Mouse (Mus musculus) forebrain, embryonic 11.5 days (tissue): ENCODE measurements at regions not wholly inside any gene's neighbourhood (a gene's known extent, or its start where the extent isn't known, plus 50 kb on each side); places are given as distances from the start of the nearest gene placed in this dataset.
"Not testable (repeated sequence)": the region's sequence is repeated elsewhere in the genome, so short reads cannot be mapped to it uniquely, and the experiment has no call there.

Source experiments
- ATAC-seq: fragments of 200-750 bp; cut with Nextera tagmentation; replicated peaks from 2 replicates; pipeline ENCODE4 v1.8.0; 2017; ENCODE audit warnings: moderate TSS enrichment; ENCODE audit not compliant: low FRiP score
- DNase-seq: peaks from one replicate; pipeline ENCODE4 v3.0.0-alpha.2; 2017; ENCODE audit warnings: low spot score
- H3K27ac ChIP-seq: fragments of 300-500 bp; sonication (generic); 2 replicates; pipeline ENCODE4 v1.5.1; 2014; ENCODE audit warnings: low read depth, low read length
- H3K27me3 ChIP-seq: fragments of 300-500 bp; sonication (generic); 2 replicates; pipeline ENCODE4 v1.6.1; 2014; ENCODE audit warnings: mild to moderate bottlenecking, low read length, mixed read lengths; ENCODE audit not compliant: control insufficient read depth, insufficient read depth
- H3K36me3 ChIP-seq: fragments of 300-500 bp; sonication (generic); 2 replicates; pipeline ENCODE4 v1.6.1; 2014; ENCODE audit warnings: mild to moderate bottlenecking, low read length, moderate library complexity, mixed read lengths; ENCODE audit not compliant: control insufficient read depth, insufficient read depth
- H3K4me1 ChIP-seq: fragments of 300-500 bp; sonication (generic); replicated peaks from 2 replicates; pipeline ENCODE4 v1.6.1; 2014; ENCODE audit warnings: low read length, mixed read lengths; ENCODE audit not compliant: control insufficient read depth, insufficient read depth
- H3K4me2 ChIP-seq: fragments of 300-500 bp; sonication (generic); 2 replicates; pipeline ENCODE4 v1.6.1; 2014; ENCODE audit warnings: low read depth, mild to moderate bottlenecking, low read length, moderate library complexity, mixed read lengths; ENCODE audit not compliant: severe bottlenecking
- H3K4me3 ChIP-seq: fragments of 300-500 bp; sonication (generic); 2 replicates; pipeline ENCODE4 v1.5.1; 2014; ENCODE audit warnings: low read depth, low read length
- H3K9ac ChIP-seq: fragments of 300-500 bp; sonication (generic); 2 replicates; pipeline ENCODE4 v1.6.1; 2014; ENCODE audit warnings: low read length
- H3K9me3 ChIP-seq: fragments of 300-500 bp; sonication (generic); 2 replicates; pipeline ENCODE4 v1.6.1; 2016; ENCODE audit warnings: low read length, mixed read lengths; ENCODE audit not compliant: control insufficient read depth
- WGBS: fragments of 180-500 bp; shearing (Covaris S2); extraction: QIAGEN DNeasy Blood & Tissue Kit; methylation state at CpG from one replicate; pipeline ENCODE4 v1.1.7; 2014; 5-methylcytosine and 5-hydroxymethylcytosine counted together

DNA sequence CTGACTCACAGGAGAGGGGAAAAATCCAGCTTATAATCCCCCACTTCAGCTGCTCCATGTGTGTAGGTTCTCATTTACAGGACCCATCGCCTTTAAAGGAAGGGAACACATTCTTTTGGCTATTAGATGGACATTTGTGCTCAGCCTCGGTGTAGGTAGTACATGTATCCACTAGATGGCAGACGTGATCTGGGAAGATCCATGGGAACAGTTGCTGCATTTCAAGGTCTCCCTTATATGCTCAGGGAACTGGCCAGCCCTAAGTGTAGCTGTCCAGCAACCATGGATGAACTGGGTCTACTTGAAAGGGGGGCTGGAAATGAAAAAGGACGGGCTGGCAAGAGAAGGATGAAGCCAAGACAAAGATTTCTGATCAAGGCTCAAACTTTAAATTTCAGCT, 124.0 kb downstream of the Akain1 start:
- no peak overlapping the region for H3K4me3 ChIP-seq
- no peak overlapping the region for H3K27ac ChIP-seq
- no peak overlapping the region for H3K4me2 ChIP-seq
- DNase-seq, result peak; percentile 60
- H3K9ac ChIP-seq, result no peak overlapping the region
- no peaks in the 10 kb centered on the region for H3K27me3 ChIP-seq
- ATAC-seq, result peak; percentile 89
- H3K9me3 ChIP-seq, result no peaks in the 10 kb centered on the region
- H3K36me3 ChIP-seq, result no peaks in the 10 kb centered on the region
- H3K4me1 ChIP-seq, result no peaks in the 10 kb centered on the region
- WGBS, result 19% methylated on average over 4 of the region's 4 CpGs

DNA sequence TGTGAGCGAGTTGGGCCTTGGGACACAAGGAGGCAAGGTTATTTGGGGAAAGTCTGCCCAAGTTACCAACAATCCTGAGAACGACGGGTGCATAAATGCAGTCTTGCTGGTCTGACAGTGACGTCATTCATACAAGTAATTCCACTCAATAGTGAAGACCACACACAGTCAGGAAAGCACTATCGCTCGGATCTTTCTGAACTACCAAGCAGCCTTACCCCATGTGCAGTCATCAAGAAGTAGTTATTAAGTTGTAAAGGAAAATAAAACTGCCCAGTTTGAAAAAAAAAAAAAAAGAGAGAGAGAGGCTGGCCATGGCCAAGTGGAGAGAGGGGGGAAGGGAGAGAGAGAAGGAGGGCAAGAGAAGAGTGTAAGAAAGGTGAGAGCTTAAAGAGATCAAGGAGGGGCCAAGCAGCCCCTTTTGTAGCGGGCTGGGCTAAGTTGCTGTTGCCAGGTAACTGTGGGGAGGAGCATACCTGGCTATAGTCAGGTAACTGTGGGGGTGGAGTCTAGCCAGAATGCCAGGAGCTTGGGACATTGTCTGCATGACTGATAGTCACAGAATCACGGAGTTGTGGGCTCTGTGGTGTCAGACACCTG, 132.0 kb downstream of the Akain1 start:
- H3K9me3 ChIP-seq, DNase-seq, H3K36me3 ChIP-seq, H3K4me2 ChIP-seq, H3K27ac ChIP-seq, H3K27me3 ChIP-seq, ATAC-seq, H3K4me3 ChIP-seq, H3K9ac ChIP-seq, H3K4me1 ChIP-seq: not testable (repeated sequence)
- WGBS, result 67% methylated on average over 8 of the region's 8 CpGs

DNA sequence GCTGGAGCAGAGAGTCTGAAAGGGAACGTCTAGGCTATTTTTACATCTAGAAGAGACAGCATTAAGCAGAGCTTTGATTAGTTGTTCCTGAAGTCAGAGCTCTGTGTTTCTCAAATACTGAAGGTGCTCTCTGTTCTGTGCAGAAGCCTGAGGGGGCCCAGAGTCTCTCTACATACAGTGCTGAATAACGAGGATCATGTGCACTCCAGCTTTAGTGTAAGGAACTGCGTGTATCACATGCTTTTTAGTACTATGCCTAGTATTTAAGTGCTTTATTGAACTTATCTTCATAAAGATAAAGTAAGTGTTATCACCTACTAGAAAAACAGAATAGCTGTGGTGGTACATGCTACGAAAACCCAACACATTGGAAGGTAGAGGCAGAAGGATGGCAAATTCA, 151.4 kb downstream of the Akain1 start:
- Histone ChIP-seq H3K4me1 (0 out of 2 replicates have a peak, but pooled peaks cover 2% of the 10 kb centered on the region), H3K27ac (no peak overlapping the region), H3K4me2 (no peak overlapping the region), H3K27me3 (no peaks in the 10 kb centered on the region), H3K9ac (no peak overlapping the region), H3K36me3 (no peaks in the 10 kb centered on the region), H3K9me3 (no peaks in the 10 kb centered on the region), H3K4me3 (no peak overlapping the region)
- DNase-seq (no peak), ATAC-seq (no peak)
- 76% methylated on average over 4 of the region's 4 CpGs for WGBS

DNA sequence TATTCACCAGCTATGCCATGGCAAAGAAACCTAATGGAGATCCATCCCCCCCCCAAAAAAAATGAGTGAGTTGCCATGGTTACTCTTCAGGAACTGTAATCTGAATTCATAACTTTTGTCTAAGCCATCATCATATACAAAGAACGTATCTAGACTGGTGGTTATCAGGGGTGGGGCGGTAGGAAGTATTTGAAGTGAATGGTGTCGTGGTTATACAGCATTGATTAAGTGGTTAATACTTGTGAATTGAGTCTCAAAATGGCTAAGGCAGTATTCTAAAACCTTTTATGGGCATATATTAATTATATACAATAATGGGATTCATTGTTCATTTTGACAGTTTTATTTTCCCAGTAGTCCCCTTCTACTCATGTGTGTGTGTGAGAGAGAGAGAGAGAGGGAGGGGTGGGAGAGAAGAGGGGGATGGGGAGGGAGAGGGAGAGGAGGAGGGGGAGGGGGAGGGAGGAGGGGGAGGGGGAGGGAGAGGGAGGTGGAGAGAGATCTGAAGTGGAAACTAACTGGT, 158.7 kb downstream of the Akain1 start:
- H3K4me3 ChIP-seq, result no peak overlapping the region
- no peak for ATAC-seq
- no peaks in the 10 kb centered on the region for H3K36me3 ChIP-seq
- no peak for DNase-seq
- H3K4me2 ChIP-seq, result no peak overlapping the region
- no peak overlapping the region for H3K9ac ChIP-seq
- no peaks in the 10 kb centered on the region for H3K4me1 ChIP-seq
- H3K27me3 ChIP-seq, result no peaks in the 10 kb centered on the region
- WGBS, result 81% methylated on average over 3 of the region's 3 CpGs
- H3K9me3 ChIP-seq, result no peaks in the 10 kb centered on the region
- H3K27ac ChIP-seq, result no peak overlapping the region

DNA sequence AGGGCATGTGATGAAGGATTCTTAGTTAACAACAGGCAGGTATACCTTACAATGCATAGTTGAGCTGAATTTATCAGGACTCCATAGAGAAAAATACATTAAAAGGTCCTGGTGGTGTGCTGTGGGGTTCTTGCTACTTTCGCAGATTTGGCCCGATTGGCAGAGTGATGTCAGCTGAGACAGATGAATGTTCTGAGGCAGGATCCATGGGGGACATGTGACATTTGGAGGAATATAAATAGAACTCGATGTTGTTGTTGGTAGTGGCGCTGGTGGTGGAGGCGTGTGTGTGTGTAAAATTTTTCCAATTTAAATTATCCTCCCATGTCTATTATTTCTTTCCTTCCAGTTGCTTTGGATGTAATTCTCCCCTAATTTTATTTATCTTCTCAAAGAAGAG, 159.3 kb downstream of the Akain1 start:
- H3K9me3 ChIP-seq, result no peaks in the 10 kb centered on the region
- ATAC-seq (no peak), DNase-seq (no peak)
- no peak overlapping the region for H3K4me3 ChIP-seq
- no peak overlapping the region for H3K9ac ChIP-seq
- no peak overlapping the region for H3K27ac ChIP-seq
- H3K27me3 ChIP-seq, result no peaks in the 10 kb centered on the region
- no peaks in the 10 kb centered on the region for H3K4me1 ChIP-seq
- no peaks in the 10 kb centered on the region for H3K36me3 ChIP-seq
- 92% methylated on average over 5 of the region's 5 CpGs for WGBS
- no peak overlapping the region for H3K4me2 ChIP-seq

DNA sequence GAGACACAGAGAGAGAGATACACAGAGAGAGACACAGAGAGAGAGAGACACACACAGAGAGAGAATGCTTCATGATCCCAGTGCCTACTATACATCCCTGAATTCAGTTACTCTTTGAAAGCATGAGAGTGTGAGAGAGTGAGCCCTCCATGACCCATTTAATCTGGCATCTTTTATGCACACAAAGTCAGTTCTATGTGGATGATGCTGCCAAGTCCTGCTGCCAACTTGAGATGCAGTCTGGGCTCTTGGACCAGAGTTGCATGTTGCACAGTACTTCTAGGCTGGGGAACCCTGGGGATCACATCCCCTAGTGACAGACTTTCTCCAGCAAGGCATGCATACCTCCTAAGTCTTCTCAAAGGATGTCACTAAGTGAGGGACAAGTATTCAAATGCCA, 164.5 kb downstream of the Akain1 start:
- no peak for ATAC-seq
- DNase-seq, result no peak
- no peaks in the 10 kb centered on the region for H3K27me3 ChIP-seq

DNA sequence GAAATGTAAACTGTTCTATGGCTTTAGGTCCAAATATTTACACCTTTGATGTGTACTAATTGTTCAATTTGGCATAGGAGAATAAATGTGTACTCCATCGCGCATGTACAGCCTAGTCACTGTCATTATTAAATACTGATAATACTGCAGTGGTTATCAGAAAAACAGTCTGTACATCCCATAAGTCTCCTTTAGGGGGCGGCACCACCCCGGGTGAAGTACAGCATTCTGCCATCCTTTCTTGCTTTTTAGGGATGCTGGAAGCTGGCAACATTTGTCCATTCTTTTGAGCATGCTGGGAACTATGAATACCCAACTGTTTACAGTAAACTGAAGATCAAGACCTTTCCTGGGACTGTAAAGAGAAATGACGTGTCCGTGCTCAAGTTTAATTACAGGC, 165.6 kb downstream of the Akain1 start:
- DNase-seq (no peak), ATAC-seq (no peak)
- Histone ChIP-seq H3K9ac (no peak overlapping the region), H3K9me3 (no peaks in the 10 kb centered on the region), H3K4me2 (no peak overlapping the region), H3K4me3 (no peak overlapping the region), H3K36me3 (no peaks in the 10 kb centered on the region), H3K4me1 (no peaks in the 10 kb centered on the region), H3K27ac (no peak overlapping the region), H3K27me3 (no peaks in the 10 kb centered on the region)
- WGBS, result 61% methylated on average over 6 of the region's 6 CpGs

More for the DNA sequence above, 164.5 kb downstream of the Akain1 start:
- Histone ChIP-seq H3K4me2 (no peak overlapping the region), H3K36me3 (no peaks in the 10 kb centered on the region), H3K4me3 (no peak overlapping the region), H3K9me3 (no peaks in the 10 kb centered on the region), H3K27ac (no peak overlapping the region), H3K4me1 (no peaks in the 10 kb centered on the region), H3K9ac (no peak overlapping the region)

DNA sequence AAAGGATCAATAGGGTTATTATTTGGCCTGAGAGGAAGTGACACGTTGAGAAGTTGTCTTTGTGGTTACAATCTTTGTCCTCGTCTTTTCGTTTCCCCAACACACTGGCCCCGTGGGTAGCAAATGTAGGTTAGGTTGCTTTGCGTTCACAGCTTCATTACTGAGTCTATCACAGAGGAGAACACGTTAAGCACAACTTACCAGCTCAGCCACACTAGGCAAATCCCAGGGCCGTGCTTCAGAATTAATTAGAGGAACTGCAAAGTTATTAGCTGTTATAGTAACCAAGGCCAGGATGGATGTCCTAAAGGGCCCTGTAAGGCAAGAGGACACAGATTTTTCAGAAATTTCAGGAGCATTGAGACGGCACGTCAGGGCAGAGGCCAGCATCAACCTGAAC, 166.3 kb downstream of the Akain1 start:
- no peak for ATAC-seq
- WGBS, result 84% methylated on average over 9 of the region's 9 CpGs
- H3K4me3 ChIP-seq, result no peak overlapping the region

DNA sequence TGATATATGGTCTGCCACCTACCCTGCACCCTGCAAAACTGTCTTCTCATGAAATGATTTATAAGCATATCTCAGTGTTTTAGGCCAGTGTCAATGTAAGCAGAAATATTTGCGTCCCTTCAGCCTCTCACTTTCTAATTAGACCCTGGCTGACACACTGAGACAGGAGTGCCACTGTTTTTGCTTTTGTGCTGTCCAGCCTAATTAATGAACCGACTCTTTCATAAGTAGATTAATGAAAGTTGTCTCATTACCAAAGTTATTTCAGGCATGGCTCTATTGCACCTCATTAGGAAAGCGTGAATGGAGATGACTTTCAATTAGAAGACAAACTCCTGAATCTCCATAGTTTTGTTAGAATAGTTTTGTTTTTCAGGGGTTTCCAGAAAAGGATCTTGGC, 192.3 kb downstream of the Akain1 start:
- ATAC-seq (peak; percentile 71), DNase-seq (no peak)
- H3K9me3 ChIP-seq, result no peaks in the 10 kb centered on the region
- H3K27me3 ChIP-seq, result no peaks in the 10 kb centered on the region; the same call in 1 of the 2 replicates
- no peaks in the 10 kb centered on the region for H3K4me1 ChIP-seq
- H3K27ac ChIP-seq, result no peak overlapping the region
- H3K9ac ChIP-seq, result no peak overlapping the region
- no peaks in the 10 kb centered on the region for H3K36me3 ChIP-seq
- no peak overlapping the region for H3K4me2 ChIP-seq
- WGBS, result 44% methylated on average over 3 of the region's 3 CpGs
- H3K4me3 ChIP-seq, result no peak overlapping the region

More for the DNA sequence above, 166.3 kb downstream of the Akain1 start:
- Histone ChIP-seq H3K27ac (no peak overlapping the region), H3K27me3 (no peaks in the 10 kb centered on the region), H3K4me1 (no peaks in the 10 kb centered on the region), H3K36me3 (no peaks in the 10 kb centered on the region), H3K9me3 (no peaks in the 10 kb centered on the region), H3K4me2 (no peak overlapping the region), H3K9ac (no peak overlapping the region)
- DNase-seq, result no peak
